Mouse (Mus musculus) hindbrain, embryonic 10.5 days (tissue): ENCODE measurements around the gene Capza2. TPM values are rescaled to one million over a fixed set of nuclear protein-coding genes. Genes with fewer than 3 reads are reported as not detected.
A peak's percentile ranks its signal among the peaks of the same experiment; 100 is the strongest.

Source experiments
- DNase-seq: peaks from one replicate; pipeline ENCODE4 v3.0.0-alpha.2; 2017; ENCODE audit warnings: low spot score
- H3K27ac ChIP-seq: fragments of 300-500 bp; sonication (generic); 2 replicates; pipeline ENCODE4 v1.5.1; 2016; ENCODE audit warnings: mild to moderate bottlenecking, moderate library complexity
- H3K27me3 ChIP-seq: fragments of 300-500 bp; sonication (generic); 2 replicates; pipeline ENCODE4 v1.6.1; 2016; ENCODE audit warnings: mild to moderate bottlenecking; ENCODE audit not compliant: poor library complexity, insufficient read depth, severe bottlenecking
- H3K36me3 ChIP-seq: fragments of 300-500 bp; sonication (generic); 2 replicates; pipeline ENCODE4 v1.6.1; 2016; ENCODE audit warnings: mild to moderate bottlenecking, moderate library complexity
- H3K4me1 ChIP-seq: fragments of 300-500 bp; sonication (generic); replicated peaks from 2 replicates; pipeline ENCODE4 v1.6.1; 2016; ENCODE audit warnings: mild to moderate bottlenecking
- H3K4me3 ChIP-seq: fragments of 300-500 bp; sonication (generic); 2 replicates; pipeline ENCODE4 v1.5.1; 2016; ENCODE audit warnings: mild to moderate bottlenecking, moderate library complexity
- H3K9me3 ChIP-seq: fragments of 300-500 bp; sonication (generic); 2 replicates; pipeline ENCODE4 v1.6.1; 2016; ENCODE audit warnings: mild to moderate bottlenecking, moderate library complexity
- WGBS: fragments of 180-500 bp; shearing (Covaris S2); methylation state at CpG from one replicate; pipeline ENCODE4 v1.1.7; 2016; 5-methylcytosine and 5-hydroxymethylcytosine counted together
- polyA plus RNA-seq: library from polyadenylated mRNA; unstranded; fragments of >200 nt; fragmentation: Nextera tagmentation; extraction: Ambion mirVana; gene quantifications from 2 replicates; pipeline ENCODE4 v1.2.1, GENCODE M21; 2016

Gene Capza2
- polyA plus RNA-seq, 1 experiment from 2014 or later, result 172 TPM

- no peaks in the 10 kb centered on the region for H3K36me3 ChIP-seq
- H3K4me1 ChIP-seq, result no peaks in the 10 kb centered on the region
- H3K9me3 ChIP-seq, result no peaks in the 10 kb centered on the region
- 55% methylated on average over 3 of the region's 3 CpGs for WGBS
- no peaks in the 10 kb centered on the region for H3K27me3 ChIP-seq
- H3K4me3 ChIP-seq, result no peak overlapping the region
- no peak overlapping the region for H3K27ac ChIP-seq
- DNase-seq, result no peak
These were observed 14.6 kb upstream of the Capza2 start for GRCm38 (mm10) chr6:17621436-17621835.

DNA sequence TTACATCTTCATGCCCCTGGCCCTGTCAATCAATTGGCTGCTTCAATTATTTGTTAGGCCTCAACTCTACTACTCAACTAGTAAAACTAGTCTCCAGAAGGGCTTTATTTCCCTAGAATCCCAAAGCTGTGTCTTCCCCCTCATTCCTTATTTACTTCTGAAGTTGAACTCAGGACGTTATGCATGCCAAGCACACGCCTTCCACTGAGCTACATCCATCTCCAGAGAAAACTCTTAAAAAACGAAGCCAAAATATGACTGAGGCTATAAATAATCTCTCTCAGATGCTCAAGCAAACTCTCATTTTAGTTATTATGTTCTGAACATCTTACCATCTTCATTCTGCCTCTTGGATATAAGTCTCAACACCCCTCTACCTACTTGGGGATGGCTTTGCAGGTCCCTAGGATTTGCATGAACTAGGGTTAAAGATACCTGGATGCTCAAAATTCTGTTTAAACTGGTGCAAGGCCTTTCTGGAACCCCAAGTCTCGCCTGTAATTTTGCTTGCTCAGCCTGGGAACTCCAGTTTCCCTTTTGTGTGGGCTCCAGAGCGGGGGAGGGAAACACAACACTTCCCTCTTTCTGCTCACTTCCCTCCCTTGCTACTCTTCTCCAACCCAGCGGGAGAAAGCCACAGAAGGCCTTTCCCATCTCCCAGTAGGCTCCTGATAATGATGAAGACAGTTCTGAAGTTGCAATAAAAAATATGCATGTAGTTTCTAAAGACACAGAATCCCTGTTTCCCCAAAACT is 7.2 kb upstream of the Capza2 start:
- H3K36me3 ChIP-seq, result no peaks in the 10 kb centered on the region
- 61% methylated on average over 6 of the region's 6 CpGs for WGBS
- H3K4me1 ChIP-seq, result peaks cover 13% of the 10 kb centered on the region
- no peaks in the 10 kb centered on the region; the same call in 1 of the 2 replicates for H3K27me3 ChIP-seq
- peak overlapping the region; percentile 40 for H3K27ac ChIP-seq
- no peaks in the 10 kb centered on the region for H3K9me3 ChIP-seq
- no peak overlapping the region for H3K4me3 ChIP-seq
- no peak for DNase-seq

DNA sequence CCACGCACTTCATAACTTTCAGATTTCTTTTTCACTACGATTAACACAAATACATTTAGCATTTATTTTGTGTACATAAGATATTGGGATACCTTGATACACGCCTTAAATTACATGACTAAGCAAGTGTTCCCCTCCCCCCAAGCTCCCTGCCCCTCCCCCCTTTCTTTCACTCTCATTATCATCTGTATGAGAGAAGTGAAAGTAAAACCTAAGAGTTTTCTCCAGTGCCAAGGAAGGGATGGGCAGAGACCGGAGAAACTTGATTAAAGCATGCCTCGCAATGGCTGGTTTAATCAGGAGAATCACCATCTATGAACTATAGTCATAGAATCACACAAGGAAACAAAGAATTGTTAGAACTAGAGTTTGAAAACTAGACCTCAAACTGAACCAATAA is 6.3 kb upstream of the Capza2 start:
- WGBS, result 70% methylated on average over 5 of the region's 5 CpGs
- no peak for DNase-seq
- H3K27ac ChIP-seq, result no peak overlapping the region

DNA sequence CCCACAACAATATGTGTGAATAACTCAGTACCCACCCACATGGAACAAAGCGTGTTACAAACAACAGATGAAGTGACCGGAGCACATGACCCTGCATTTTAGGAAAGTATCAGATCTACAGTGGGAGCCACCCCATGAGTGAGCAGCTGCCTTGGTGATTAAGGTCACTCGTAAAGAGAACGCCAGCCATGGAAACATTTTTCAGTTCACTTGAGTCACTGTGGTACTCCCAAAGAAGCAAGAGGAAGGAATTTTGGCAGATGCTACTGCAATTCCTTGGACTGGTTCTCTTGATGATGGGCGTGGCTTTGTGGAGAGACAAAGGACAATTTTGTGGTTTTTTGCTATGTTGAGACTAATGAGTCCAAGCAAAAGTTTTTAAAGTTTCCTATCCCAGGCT is 4.4 kb upstream of the Capza2 start:
- WGBS, result 87% methylated on average over 5 of the region's 5 CpGs
- Histone ChIP-seq H3K27ac (no peak overlapping the region), H3K9me3 (no peaks in the 10 kb centered on the region), H3K36me3 (no peaks in the 10 kb centered on the region), H3K27me3 (no peaks in the 10 kb centered on the region; the same call in 1 of the 2 replicates), H3K4me1 (peaks cover 13% of the 10 kb centered on the region), H3K4me3 (no peak overlapping the region)
- no peak for DNase-seq

More for the DNA sequence above, 6.3 kb upstream of the Capza2 start:
- Histone ChIP-seq H3K4me3 (no peak overlapping the region), H3K9me3 (no peaks in the 10 kb centered on the region), H3K36me3 (no peaks in the 10 kb centered on the region), H3K27me3 (no peaks in the 10 kb centered on the region; the same call in 1 of the 2 replicates), H3K4me1 (peaks cover 13% of the 10 kb centered on the region)

DNA sequence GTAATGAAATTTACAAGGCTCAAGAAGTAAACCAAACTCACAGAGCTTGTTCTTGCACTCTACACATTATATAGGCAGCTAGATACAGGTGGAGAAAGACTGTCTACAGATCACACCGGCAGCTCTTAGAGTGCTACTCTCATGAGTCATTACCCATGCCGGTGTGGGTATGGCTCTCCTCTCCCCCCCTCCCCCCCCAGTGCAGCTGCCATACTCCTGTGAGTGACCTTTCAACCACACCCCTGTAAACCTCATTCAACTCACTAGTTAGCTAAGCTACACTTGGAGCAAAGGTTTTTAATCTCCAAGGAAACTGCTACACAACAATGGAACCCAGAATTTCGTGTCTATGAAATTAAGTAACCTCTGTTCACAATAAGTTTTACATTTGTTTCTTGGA is 2.2 kb upstream of the Capza2 start:
- Histone ChIP-seq H3K36me3 (no peaks in the 10 kb centered on the region), H3K27ac (no peak overlapping the region), H3K9me3 (no peaks in the 10 kb centered on the region), H3K4me1 (peaks cover 22% of the 10 kb centered on the region), H3K27me3 (no peaks in the 10 kb centered on the region; the same call in 1 of the 2 replicates), H3K4me3 (no peak overlapping the region)
- DNase-seq, result no peak
- WGBS, result 71% methylated on average over 3 of the region's 3 CpGs

- no peak overlapping the region for H3K27ac ChIP-seq
- no peaks in the 10 kb centered on the region for H3K36me3 ChIP-seq
- DNase-seq, result no peak
- 84% methylated on average over 3 of the region's 3 CpGs for WGBS
- H3K9me3 ChIP-seq, result no peaks in the 10 kb centered on the region
- H3K4me1 ChIP-seq, result peaks cover 20% of the 10 kb centered on the region
- no peak overlapping the region for H3K4me3 ChIP-seq
- no peaks in the 10 kb centered on the region; the same call in 1 of the 2 replicates for H3K27me3 ChIP-seq
These were observed 1.0 kb upstream of the Capza2 start for GRCm38 (mm10) chr6:17634992-17635391.

DNA sequence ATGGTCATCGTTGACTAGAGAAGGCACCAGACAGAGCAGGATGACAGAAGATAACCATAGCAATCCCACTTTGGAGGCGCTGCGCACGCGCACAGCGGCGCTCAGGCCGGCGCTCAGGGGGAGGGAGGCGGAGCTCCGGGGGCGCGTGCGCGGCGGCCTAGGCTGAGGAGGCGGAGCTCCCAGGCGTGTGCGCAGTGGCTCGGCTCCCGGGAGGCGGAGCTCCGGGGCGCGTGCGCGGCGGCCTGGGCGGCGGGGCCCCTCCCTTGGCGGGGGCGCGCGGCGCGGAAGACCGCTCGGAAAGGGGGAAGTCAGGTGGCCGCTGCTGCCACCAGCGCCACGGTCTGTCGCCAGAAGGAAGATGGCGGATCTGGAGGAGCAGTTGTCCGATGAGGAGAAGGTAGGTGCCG is 733 bp downstream of the Capza2 start:
- H3K27me3 ChIP-seq, result no peaks in the 10 kb centered on the region
- H3K36me3 ChIP-seq, result peaks cover 6% of the 10 kb centered on the region
- peaks cover 18% of the 10 kb centered on the region for H3K4me1 ChIP-seq
- under 1% methylated on average over 39 of the region's 45 CpGs for WGBS
- peaks cover 5% of the 10 kb centered on the region; the same call in 1 of the 2 replicates for H3K9me3 ChIP-seq
- DNase-seq, result peak; percentile 93
- peak overlapping the region; percentile 91 for H3K4me3 ChIP-seq
- peak overlapping the region; percentile 98 for H3K27ac ChIP-seq

- peak overlapping the region; percentile 98 for H3K27ac ChIP-seq
- H3K36me3 ChIP-seq, result peaks cover 6% of the 10 kb centered on the region
- DNase-seq, result no peak
- under 1% methylated on average over 60 of the region's 62 CpGs for WGBS
- H3K4me1 ChIP-seq, result peaks cover 18% of the 10 kb centered on the region
- H3K27me3 ChIP-seq, result no peaks in the 10 kb centered on the region
- peak overlapping the region; percentile 91 for H3K4me3 ChIP-seq
- H3K9me3 ChIP-seq, result peaks cover 5% of the 10 kb centered on the region; the same call in 1 of the 2 replicates
These were observed 1.5 kb downstream of the Capza2 start for GRCm38 (mm10) chr6:17637205-17638203.

DNA sequence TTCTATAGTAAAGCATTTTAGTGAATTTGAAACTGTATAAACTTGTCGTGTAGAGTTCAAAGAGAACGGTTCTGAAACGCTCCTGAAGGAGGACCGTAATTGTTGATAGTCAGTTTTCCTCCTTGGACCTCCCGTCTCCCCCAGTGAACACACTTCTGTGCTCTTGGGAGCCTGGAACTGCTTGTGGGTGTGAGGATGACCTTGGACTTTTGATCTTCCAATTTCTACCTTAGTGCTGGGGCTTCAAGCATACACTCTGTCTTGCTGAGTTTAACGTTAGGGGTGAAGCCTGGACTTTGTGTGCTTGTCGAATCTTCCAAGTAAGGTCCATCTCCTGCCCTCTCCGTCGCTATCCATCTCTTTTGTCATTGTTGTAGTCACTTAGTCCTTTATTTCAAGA is 4.0 kb downstream of the Capza2 start:
- H3K9me3 ChIP-seq, result peaks cover 5% of the 10 kb centered on the region; the same call in 1 of the 2 replicates
- H3K4me3 ChIP-seq, result no peak overlapping the region
- 92% methylated on average over 9 of the region's 9 CpGs for WGBS
- H3K36me3 ChIP-seq, result peaks cover 6% of the 10 kb centered on the region
- no peak for DNase-seq
- H3K27ac ChIP-seq, result no peak overlapping the region
- no peaks in the 10 kb centered on the region for H3K27me3 ChIP-seq
- peaks cover 22% of the 10 kb centered on the region for H3K4me1 ChIP-seq

DNA sequence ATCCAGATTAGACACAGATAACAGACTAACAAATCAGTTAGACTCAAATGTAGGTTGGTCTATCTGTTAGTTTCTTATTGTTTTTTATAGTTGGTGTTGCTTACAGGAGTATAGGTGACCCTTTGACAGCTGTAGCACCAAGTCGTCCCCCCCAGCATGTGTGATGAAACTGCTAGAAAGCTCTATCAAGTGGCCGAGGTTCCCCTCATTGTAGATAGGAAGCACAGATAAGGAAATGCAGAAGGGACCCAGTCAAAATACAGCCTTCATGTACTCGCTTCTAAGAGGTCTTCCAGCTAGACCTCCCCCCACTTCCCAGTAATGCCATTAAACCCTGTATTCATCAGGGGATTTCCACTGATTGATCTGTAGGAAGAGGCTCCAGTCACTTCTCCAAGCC is 6.7 kb downstream of the Capza2 start:
- H3K4me3 ChIP-seq, result no peak overlapping the region
- peaks cover 6% of the 10 kb centered on the region for H3K36me3 ChIP-seq
- H3K27me3 ChIP-seq, result no peaks in the 10 kb centered on the region
- H3K27ac ChIP-seq, result no peak overlapping the region
- H3K9me3 ChIP-seq, result peaks cover 5% of the 10 kb centered on the region; the same call in 1 of the 2 replicates
- peaks cover 22% of the 10 kb centered on the region for H3K4me1 ChIP-seq
- WGBS, result 77% methylated on average over 3 of the region's 3 CpGs
- no peak for DNase-seq

- WGBS, result 82% methylated on average over 3 of the region's 3 CpGs
- Histone ChIP-seq H3K27ac (no peak overlapping the region), H3K36me3 (peaks cover 28% of the 10 kb centered on the region), H3K4me1 (peaks cover 4% of the 10 kb centered on the region; the same call in 1 of the 2 replicates), H3K9me3 (no peaks in the 10 kb centered on the region), H3K4me3 (no peak overlapping the region), H3K27me3 (no peaks in the 10 kb centered on the region)
- DNase-seq, result no peak
These were observed 10.1 kb downstream of the Capza2 start for GRCm38 (mm10) chr6:17646107-17646506.

- DNase-seq, result no peak
- Histone ChIP-seq H3K4me1 (no peaks in the 10 kb centered on the region), H3K27ac (no peak overlapping the region), H3K9me3 (no peaks in the 10 kb centered on the region), H3K27me3 (no peaks in the 10 kb centered on the region), H3K4me3 (no peak overlapping the region), H3K36me3 (peaks cover 78% of the 10 kb centered on the region)
- WGBS, result 92% methylated on average over 2 of the region's 2 CpGs
These were observed 16.1 kb downstream of the Capza2 start for GRCm38 (mm10) chr6:17652132-17652531.
